Comparison of ENCODE assay signal across 8 mouse cellular contexts in genomic region chr2:132716154-132716553, GRCm38 (mm10). TPM values are rescaled to one million over a fixed set of nuclear protein-coding genes. Genes with fewer than 3 reads are reported as not detected.
DNase-seq lines count a peak whose midpoint lies in the region; ATAC-seq lines count a peak whose summit lies in the region.

No protein-coding gene starts in this region.

- ATAC-seq in forebrain, embryonic 13.5 days: peak; percentile 61
- ATAC-seq in hindbrain, embryonic 11.5 days (ENCODE audit: low FRiP score): 0 out of 2 replicates have a peak, but pooled peaks have one; percentile 51
- peak; percentile 76 for ATAC-seq in liver, embryonic 11.5 days (replicated peaks; ENCODE audit: low FRiP score)

- no peaks in the 10 kb centered on the region for H3K27me3 ChIP-seq in forebrain, embryonic 13.5 days
- H3K27me3 ChIP-seq in hindbrain, embryonic 11.5 days (ENCODE audit: control insufficient read depth, insufficient read depth, low read length): no peaks in the 10 kb centered on the region
- no peaks in the 10 kb centered on the region for H3K27me3 ChIP-seq in liver, embryonic 11.5 days (replicated peaks; ENCODE audit: control insufficient read depth, insufficient read depth, low read length)

- no peak overlapping the region for H3K4me3 ChIP-seq in forebrain, embryonic 13.5 days
- H3K4me3 ChIP-seq in hindbrain, embryonic 11.5 days (ENCODE audit: low read depth, low read length): no peak overlapping the region
- no peak overlapping the region for H3K4me3 ChIP-seq in liver, embryonic 11.5 days (ENCODE audit: low read depth, low read length)

- no peaks in the 10 kb centered on the region for H3K9me3 ChIP-seq in forebrain, embryonic 13.5 days (replicated peaks)
- H3K9me3 ChIP-seq in hindbrain, embryonic 11.5 days (ENCODE audit: control insufficient read depth, low read length): no peaks in the 10 kb centered on the region
- H3K9me3 ChIP-seq in liver, embryonic 11.5 days (ENCODE audit: control insufficient read depth, low read length): no peaks in the 10 kb centered on the region

- H3K36me3 ChIP-seq in forebrain, embryonic 13.5 days (ENCODE audit: poor library complexity, severe bottlenecking): no peaks in the 10 kb centered on the region
- H3K36me3 ChIP-seq in hindbrain, embryonic 11.5 days (ENCODE audit: control insufficient read depth, insufficient read depth, low read length): no peaks in the 10 kb centered on the region
- H3K36me3 ChIP-seq in liver, embryonic 11.5 days (ENCODE audit: control insufficient read depth, insufficient read depth, low read length): no peaks in the 10 kb centered on the region

- 40% methylated on average over 5 of the region's 5 CpGs for WGBS in forebrain, embryonic 13.5 days
- 48% methylated on average over 5 of the region's 5 CpGs for WGBS in hindbrain, embryonic 11.5 days
- 28% methylated on average over 5 of the region's 5 CpGs for WGBS in liver, embryonic 11.5 days

- H3K4me1 ChIP-seq in forebrain, embryonic 13.5 days: peaks cover 22% of the 10 kb centered on the region
- H3K4me1 ChIP-seq in hindbrain, embryonic 11.5 days (replicated peaks; ENCODE audit: control insufficient read depth, insufficient read depth, low read length): no peaks in the 10 kb centered on the region
- no peaks in the 10 kb centered on the region for H3K4me1 ChIP-seq in liver, embryonic 11.5 days (replicated peaks; ENCODE audit: control insufficient read depth, insufficient read depth, low read length)

- H3K9ac ChIP-seq in forebrain, embryonic 13.5 days: no peak overlapping the region
- no peak overlapping the region for H3K9ac ChIP-seq in hindbrain, embryonic 11.5 days (ENCODE audit: low read depth, low read length)
- H3K9ac ChIP-seq in liver, embryonic 11.5 days (ENCODE audit: low read depth, low read length): no peak overlapping the region

- peak overlapping the region; percentile 41 for H3K27ac ChIP-seq in forebrain, embryonic 13.5 days
- no peak overlapping the region for H3K27ac ChIP-seq in hindbrain, embryonic 11.5 days (ENCODE audit: low read depth, low read length)
- H3K27ac ChIP-seq in liver, embryonic 11.5 days (ENCODE audit: low read depth, low read length): no peak overlapping the region

- DNase-seq in 416B (ENCODE audit: low read depth) (peak; percentile 61), ES-CJ7 (ENCODE audit: low read depth, low spot score) (peak; percentile 53)
- peak; percentile 77 for DNase-seq in cerebellum, adult 11-12 months
- DNase-seq in hindbrain, embryonic 11.5 days (ENCODE audit: low spot score): peak; percentile 54
- no peak for DNase-seq in liver, embryonic 11.5 days (ENCODE audit: low spot score)
- DNase-seq in natural killer cell, adult 2 months (ENCODE audit: low spot score in 2 of 2): peak; percentile 50 to 59
- DNase-seq in urinary bladder, postnatal 25 days (ENCODE audit: low spot score): peak; percentile 41

- H3K4me2 ChIP-seq in forebrain, embryonic 13.5 days: no peak overlapping the region
- H3K4me2 ChIP-seq in hindbrain, embryonic 11.5 days (replicated peaks; ENCODE audit: low read depth, low read length): no peak overlapping the region
- no peak overlapping the region for H3K4me2 ChIP-seq in liver, embryonic 11.5 days

RNA-seq across cellular contexts. Expression of gene Shld1, which starts 29.4 kb away (rescaled TPM):
- polyA plus RNA-seq in forebrain, embryonic 13.5 days (2015; fragmentation: Nextera tagmentation; extraction: Ambion mirVana): 21.7 and 23.6 TPM in 2 replicates
- polyA plus RNA-seq in hindbrain, embryonic 11.5 days (2014; fragmentation: Nextera tagmentation; extraction: Ambion mirVana): 18.0 and 20.0 TPM in 2 replicates
- 14.1 and 14.9 TPM in 2 replicates for polyA plus RNA-seq in liver, embryonic 11.5 days (2014; fragmentation: Nextera tagmentation; extraction: Ambion mirVana)
